Mouse (Mus musculus): ENCODE measurements around the gene Ggact.

DNA sequence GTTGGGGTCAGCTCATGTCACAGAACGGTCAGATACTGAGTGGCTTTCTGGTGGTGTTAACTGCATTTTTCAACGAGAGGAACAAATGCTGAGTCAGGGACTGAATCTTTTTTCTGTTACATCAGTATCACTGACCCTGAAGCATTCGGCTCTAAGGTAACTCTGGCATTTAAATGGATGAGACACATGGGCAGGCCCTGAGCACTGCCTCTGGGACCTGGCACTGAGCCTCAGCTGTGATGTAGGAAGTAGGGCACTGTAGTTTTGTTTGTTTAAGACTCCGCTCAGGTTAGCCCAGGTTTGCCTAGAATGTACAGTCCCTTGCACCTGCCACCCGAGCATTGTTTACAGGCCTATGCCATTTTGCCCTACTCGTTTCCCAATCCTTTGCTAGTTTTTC lies 43.7 kb downstream of the Ggact start:
- TF ChIP-seq CTCF (IDR thresholded peaks at IDR 0.05; ENCODE audit: extremely low read depth, insufficient read length, insufficient replicate concordance, low read depth, low read length) (no peak), POLR2A (IDR thresholded peaks at IDR 0.05; ENCODE audit: low read depth, low read length) (no peak)
